26 mouse cellular contexts compared by ENCODE assay signal in the genomic region with DNA sequence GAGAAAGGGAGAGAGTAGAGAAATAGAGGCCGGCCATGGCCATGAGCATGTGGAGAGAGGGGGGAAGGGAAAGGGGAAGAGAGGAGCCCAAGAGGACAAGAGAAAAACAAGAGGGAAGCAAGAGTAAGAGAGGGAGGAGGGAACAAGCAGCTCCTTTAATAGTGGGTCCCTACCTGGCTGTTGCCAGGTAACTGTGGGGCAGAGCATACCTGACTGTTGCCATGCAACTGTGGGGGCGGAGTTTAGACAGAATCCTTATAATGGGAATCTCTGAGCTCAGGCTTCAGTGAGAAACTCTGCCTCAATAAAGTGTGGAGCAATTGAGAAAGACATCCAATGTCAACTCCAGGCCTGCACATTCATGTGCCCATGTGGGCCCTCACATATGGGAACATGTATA. TPM values are rescaled to one million over a fixed set of nuclear protein-coding genes. Genes with fewer than 3 reads are reported as not detected.
DNase-seq lines count a peak whose midpoint lies in the region; ATAC-seq and TF ChIP-seq lines count a peak whose summit lies in the region.
"Had no signal": no experiment of that assay in that cellular context is flagged by ENCODE, and none has a peak within 500 bp of the region (broad histone marks: within the 10 kb centered on the region; RNA-seq: fewer than 3 reads in every experiment).

No protein-coding gene starts in this region.

- no peaks in the 10 kb centered on the region for H3K36me3 ChIP-seq in midbrain, embryonic 16.5 days (ENCODE audit: control insufficient read depth, insufficient read depth, low read length)
- H3K36me3 ChIP-seq in midbrain, postnatal 0 days (ENCODE audit: insufficient read depth, low read length): no peaks in the 10 kb centered on the region
- H3K36me3 ChIP-seq: embryonic facial prominence, embryonic 13.5 days; embryonic facial prominence, embryonic 15.5 days; forebrain, embryonic 10.5 days; forebrain, embryonic 12.5 days had no signal

- no peak overlapping the region for H3K9ac ChIP-seq in midbrain, embryonic 16.5 days (ENCODE audit: low read depth, low read length)
- H3K9ac ChIP-seq in midbrain, postnatal 0 days (replicated peaks; ENCODE audit: low read length, poor library complexity, severe bottlenecking): no peak overlapping the region
- H3K9ac ChIP-seq: embryonic facial prominence, embryonic 13.5 days; embryonic facial prominence, embryonic 15.5 days; forebrain, embryonic 12.5 days had no signal

- no peak overlapping the region for H3K4me3 ChIP-seq in midbrain, embryonic 16.5 days (ENCODE audit: low read depth, low read length)
- H3K4me3 ChIP-seq in midbrain, postnatal 0 days (ENCODE audit: low read depth, low read length): no peak overlapping the region
- H3K4me3 ChIP-seq: embryonic facial prominence, embryonic 13.5 days; embryonic facial prominence, embryonic 15.5 days; erythroblast, embryonic 14.5 days; forebrain, embryonic 10.5 days; forebrain, embryonic 12.5 days had no signal

- no peaks in the 10 kb centered on the region for H3K4me1 ChIP-seq in midbrain, embryonic 16.5 days (ENCODE audit: control insufficient read depth, insufficient read depth, low read length)
- no peaks in the 10 kb centered on the region for H3K4me1 ChIP-seq in midbrain, postnatal 0 days (ENCODE audit: insufficient read depth, low read length)
- H3K4me1 ChIP-seq: embryonic facial prominence, embryonic 13.5 days; embryonic facial prominence, embryonic 15.5 days; forebrain, embryonic 10.5 days; forebrain, embryonic 12.5 days had no signal

- no peak overlapping the region for H3K27ac ChIP-seq in midbrain, embryonic 16.5 days (ENCODE audit: low read length)
- no peak overlapping the region for H3K27ac ChIP-seq in midbrain, postnatal 0 days (ENCODE audit: low read depth, low read length)
- H3K27ac ChIP-seq: embryonic facial prominence, embryonic 13.5 days; embryonic facial prominence, embryonic 15.5 days; forebrain, embryonic 10.5 days; forebrain, embryonic 12.5 days had no signal

- no peak for TF ChIP-seq CTCF in midbrain, postnatal 0 days (IDR thresholded peaks at IDR 0.05)

- WGBS in midbrain, embryonic 16.5 days: 86% methylated on average over 2 of the region's 2 CpGs
- WGBS in midbrain, postnatal 0 days: 86% methylated on average over 2 of the region's 2 CpGs

- H3K27me3 ChIP-seq in midbrain, embryonic 16.5 days (ENCODE audit: control insufficient read depth, insufficient read depth, low read depth, low read length): no peaks in the 10 kb centered on the region
- H3K27me3 ChIP-seq in midbrain, postnatal 0 days (ENCODE audit: insufficient read depth, low read length): no peaks in the 10 kb centered on the region
- H3K27me3 ChIP-seq: embryonic facial prominence, embryonic 13.5 days; embryonic facial prominence, embryonic 15.5 days; forebrain, embryonic 12.5 days had no signal

- DNase-seq in midbrain, postnatal 0 days (ENCODE audit: low spot score): no peak
- DNase-seq in R1 (ENCODE audit: low read depth, low spot score) (peak; percentile 74), ZHBTc4 (ENCODE audit: low read depth, low spot score) (peak; percentile 27)
- DNase-seq in adrenal gland, postnatal 14 days: no peak
- DNase-seq: adrenal gland, adult 8-10 months; adrenal gland, postnatal 25 days; cerebellum, adult 11 months; cerebellum, adult 18-20 months; cerebellum, adult 8-10 months; cerebellum, adult 9-11 months; cerebellum, postnatal 14 days; cerebellum, postnatal 36 days; embryo, embryonic 11 days had no signal

- no peaks in the 10 kb centered on the region for H3K9me3 ChIP-seq in midbrain, embryonic 16.5 days (replicated peaks; ENCODE audit: control insufficient read depth, low read length, poor library complexity, severe bottlenecking)
- no peaks in the 10 kb centered on the region for H3K9me3 ChIP-seq in midbrain, postnatal 0 days (ENCODE audit: low read length)
- H3K9me3 ChIP-seq: embryonic facial prominence, embryonic 13.5 days; embryonic facial prominence, embryonic 15.5 days; forebrain, embryonic 10.5 days; forebrain, embryonic 12.5 days had no signal

- no peak overlapping the region for H3K4me2 ChIP-seq in midbrain, embryonic 16.5 days (ENCODE audit: low read length)
- H3K4me2 ChIP-seq in midbrain, postnatal 0 days (ENCODE audit: low read depth, low read length, poor library complexity, severe bottlenecking): no peak overlapping the region
- H3K4me2 ChIP-seq: embryonic facial prominence, embryonic 13.5 days; embryonic facial prominence, embryonic 15.5 days; forebrain, embryonic 12.5 days had no signal

- ATAC-seq in midbrain, embryonic 16.5 days: 0 out of 2 replicates have a peak, but pooled peaks have one; percentile 51
- no peak for ATAC-seq in midbrain, postnatal 0 days (ENCODE audit: low FRiP score)
- ATAC-seq: activated CD4-positive, CD25-positive, alpha-beta regulatory T cell, adult 4 months; forebrain, embryonic 14.5 days; forebrain, embryonic 16.5 days; Patski had no signal

RNA-seq across cellular contexts. Expression of gene Tmc1, which starts 38.9 kb away (rescaled TPM):
- polyA plus RNA-seq in midbrain, embryonic 16.5 days (2015; fragmentation: Nextera tagmentation; extraction: Ambion mirVana): 0.09 and 0.16 TPM in 2 replicates
- 0.05 TPM in 1 of 2 replicates, not detected in the other for total RNA-seq in midbrain, postnatal 0 days (2014; rRNA removed)
- polyA plus RNA-seq in midbrain, postnatal 0 days (2015; fragmentation: Nextera tagmentation; extraction: Ambion mirVana): 0.11 and 0.19 TPM in 2 replicates
- 0.19 TPM in 1 of 2 replicates, not detected in the other for total RNA-seq in adrenal gland, postnatal 14 days (2021)
- total RNA-seq: common myeloid progenitor, adult 5-6 weeks; MEL had no signal
- polyA plus RNA-seq: C2C12; erythroblast, embryonic 14.5 days; forebrain, embryonic 14.5 days; forebrain, embryonic 16.5 days; Patski had no signal

Comparison
In these comparisons a context has a peak if more than half of its experiments do, and no peak if none do; other contexts are left out.
1. DNase-seq: peak in R1 (single experiment) and ZHBTc4 (single experiment); none in midbrain, postnatal 0 days (single experiment) and adrenal gland, postnatal 14 days (single experiment).